Mouse (Mus musculus) ES-E14 (cell line): ENCODE results near the gene Loxl3.

Experiments used
- ZC3H11A ChIP-seq: IDR thresholded peaks from 2 replicates; pipeline ENCODE4 v1.6.1; 2012; ENCODE audit warnings: low read depth, mild to moderate bottlenecking, inconsistent platforms, low read length, borderline replicate concordance
- ZNF384 ChIP-seq: IDR thresholded peaks from 2 replicates; pipeline ENCODE4 v1.6.1; 2012; ENCODE audit warnings: low read depth, low read length, inconsistent platforms

GRCm38 (mm10) chr6:83004872-83005271 lies 29.1 kb upstream of the Loxl3 start:
- TF ChIP-seq ZNF384 = no peak
- TF ChIP-seq ZC3H11A = no peak
